Mouse (Mus musculus): ENCODE measurements around the gene Hnrnpk. TPM values are rescaled to one million over a fixed set of nuclear protein-coding genes. Genes with fewer than 3 reads are reported as not detected.
A peak's percentile ranks its signal among the peaks of the same experiment; 100 is the strongest.
"Not testable (repeated sequence)": the region's sequence is repeated elsewhere in the genome, so short reads cannot be mapped to it uniquely, and the experiment has no call there.

Hnrnpk gene
- total RNA-seq (2012; rRNA removed) = 411 and 510 TPM in 2 replicates
- 1,174 and 1,271 TPM in 2 replicates for total RNA-seq (2014; rRNA removed)
- 1,522 and 1,549 TPM in 2 replicates for polyA plus RNA-seq (2012; ENCODE audit: insufficient read length, low read depth)

GRCm38 (mm10) chr13:58403243-58403642, at the start of gene Hnrnpk:
Gene Hnrnpk, minus strand, starts transcription at chr13:58403343.
- H3K9me3 ChIP-seq (replicated peaks; ENCODE audit: low read length); in situ Hi-C loops (cut with MboI; ENCODE audit: low pct_ligation_motif_present, low pct_unique_long_range_greater_than_20kb, low sequenced_read_pairs); H3K27me3 ChIP-seq (replicated peaks); DNase-seq (ENCODE audit: extremely low read depth); dilution Hi-C loops (cut with MboI; ENCODE audit: extremely low pct_ligation_motif_present, extremely low pct_unique_long_range_greater_than_20kb, low sequenced_read_pairs): not testable (repeated sequence)
- peak within 1 kb of the TSS; percentile 44 for H3K4me2 ChIP-seq (ENCODE audit: insufficient read depth, low read depth, poor library complexity, severe bottlenecking)
- peak within 1 kb of the TSS; percentile 91 for H3K9ac ChIP-seq (ENCODE audit: insufficient read depth, low read depth)
- peak within 1 kb of the TSS; percentile 88 for H3K27ac ChIP-seq (ENCODE audit: insufficient read depth, low read depth)
- peaks cover 35% of the 10 kb centered on the region for H3K79me2 ChIP-seq (replicated peaks; ENCODE audit: control insufficient read depth, extremely low read depth, insufficient read depth, poor library complexity, severe bottlenecking)
- H3K4me3 ChIP-seq (replicated peaks in 1 of 3; ENCODE audit: low read depth in 2 of 3, low read length in 2 of 3, poor library complexity in 1 of 3) = peak within 1 kb of the TSS; percentile 87 to 96 (median 89)
- peaks cover 0 to 15% of the 10 kb centered on the region in 2 experiments; a peak in 2 of 4 replicates for H3K4me1 ChIP-seq (ENCODE audit: control insufficient read depth in 1 of 2, insufficient read depth in 2 of 2)
- peaks cover 6 to 24% of the 10 kb centered on the region in 2 experiments for H3K36me3 ChIP-seq (replicated peaks in 1 of 2; ENCODE audit: control insufficient read depth in 1 of 2, insufficient read depth in 1 of 2, low read length in 1 of 2)

- H3K9ac ChIP-seq (ENCODE audit: insufficient read depth, low read depth) = no peak overlapping the region
- H3K27me3 ChIP-seq (replicated peaks) = peaks cover 85% of the 10 kb centered on the region
- in situ Hi-C loops (cut with MboI; ENCODE audit: low pct_ligation_motif_present, low pct_unique_long_range_greater_than_20kb, low sequenced_read_pairs) (no loop called here), dilution Hi-C loops (cut with MboI; ENCODE audit: extremely low pct_ligation_motif_present, extremely low pct_unique_long_range_greater_than_20kb, low sequenced_read_pairs) (no loop called here)
- TF ChIP-seq CTCF (conservative IDR thresholded peaks at IDR 0.05 in 1 of 2, IDR thresholded peaks at IDR 0.05 in 1 of 2; ENCODE audit: low read depth in 2 of 2, low read length in 2 of 2) (no peak), ZC3H11A (IDR thresholded peaks at IDR 0.05; ENCODE audit: low read depth, low read length) (no peak), NRF1 (IDR thresholded peaks at IDR 0.05; ENCODE audit: low read depth, low read length) (no peak), SIN3A (IDR thresholded peaks at IDR 0.05; ENCODE audit: low read length) (no peak), TBP (conservative IDR thresholded peaks at IDR 0.05; ENCODE audit: low read depth, low read length) (no peak), POLR2AphosphoS2 (IDR thresholded peaks at IDR 0.05; ENCODE audit: low read depth, low read length) (no peak), ELF1 (IDR thresholded peaks at IDR 0.05; ENCODE audit: low read depth, low read length) (no peak)
- peaks cover 3 to 7% of the 10 kb centered on the region in 2 experiments; a peak in 3 of 4 replicates for H3K4me1 ChIP-seq (ENCODE audit: control insufficient read depth in 1 of 2, insufficient read depth in 2 of 2)
- no peak overlapping the region for H3K4me3 ChIP-seq (replicated peaks in 1 of 3; ENCODE audit: low read depth in 2 of 3, low read length in 2 of 3, poor library complexity in 1 of 3)
- H3K4me2 ChIP-seq (ENCODE audit: insufficient read depth, low read depth, poor library complexity, severe bottlenecking) = no peak overlapping the region; the same call in 1 of the 2 replicates
- H3K27ac ChIP-seq (ENCODE audit: insufficient read depth, low read depth) = no peak overlapping the region
- H3K36me3 ChIP-seq (replicated peaks in 1 of 2; ENCODE audit: control insufficient read depth in 1 of 2, insufficient read depth in 1 of 2, low read length in 1 of 2) = no peaks in the 10 kb centered on the region
- no peak for DNase-seq (ENCODE audit: extremely low read depth)
- H3K9me3 ChIP-seq (replicated peaks; ENCODE audit: low read length) = peaks cover 7% of the 10 kb centered on the region
- no peaks in the 10 kb centered on the region for H3K79me2 ChIP-seq (replicated peaks; ENCODE audit: control insufficient read depth, extremely low read depth, insufficient read depth, poor library complexity, severe bottlenecking)
These were observed 49.1 kb upstream of the Hnrnpk start for GRCm38 (mm10) chr13:58452246-58452645.

GRCm38 (mm10) chr13:58450459-58451182, 47.5 kb upstream of the Hnrnpk start:
- in situ Hi-C loops (cut with MboI; ENCODE audit: low pct_ligation_motif_present, low pct_unique_long_range_greater_than_20kb, low sequenced_read_pairs) (no loop called here), dilution Hi-C loops (cut with MboI; ENCODE audit: extremely low pct_ligation_motif_present, extremely low pct_unique_long_range_greater_than_20kb, low sequenced_read_pairs) (no loop called here)
- no peaks in the 10 kb centered on the region for H3K79me2 ChIP-seq (replicated peaks; ENCODE audit: control insufficient read depth, extremely low read depth, insufficient read depth, poor library complexity, severe bottlenecking)
- H3K4me3 ChIP-seq (replicated peaks in 1 of 3; ENCODE audit: low read depth in 2 of 3, low read length in 2 of 3, poor library complexity in 1 of 3) = no peak overlapping the region
- peaks cover 85% of the 10 kb centered on the region for H3K27me3 ChIP-seq (replicated peaks)
- H3K4me2 ChIP-seq (ENCODE audit: insufficient read depth, low read depth, poor library complexity, severe bottlenecking) = no peak overlapping the region
- peaks cover 3 to 7% of the 10 kb centered on the region in 2 experiments; a peak in 3 of 4 replicates for H3K4me1 ChIP-seq (ENCODE audit: control insufficient read depth in 1 of 2, insufficient read depth in 2 of 2)
- peaks cover under 1% of the 10 kb centered on the region for H3K9me3 ChIP-seq (replicated peaks; ENCODE audit: low read length)
- H3K36me3 ChIP-seq (replicated peaks in 1 of 2; ENCODE audit: control insufficient read depth in 1 of 2, insufficient read depth in 1 of 2, low read length in 1 of 2) = no peaks in the 10 kb centered on the region
- no peak for TF ChIP-seq MEF2A (IDR thresholded peaks at IDR 0.05; ENCODE audit: borderline replicate concordance, low read depth, low read length)
- TF ChIP-seq PAX5 (IDR thresholded peaks at IDR 0.05; ENCODE audit: low read length) = no peak
- TF ChIP-seq CHD1 (IDR thresholded peaks at IDR 0.05; ENCODE audit: low read depth, low read length) = no peak
- TF ChIP-seq BHLHE40 (IDR thresholded peaks at IDR 0.05; ENCODE audit: low read depth, low read length) = no peak
- TF ChIP-seq RAD21 (IDR thresholded peaks at IDR 0.05; ENCODE audit: low read depth, low read length) = no peak
- TF ChIP-seq TCF12 (IDR thresholded peaks at IDR 0.05; ENCODE audit: low read depth, low read length) = no peak
- no peak for TF ChIP-seq TBP (conservative IDR thresholded peaks at IDR 0.05; ENCODE audit: low read depth, low read length)
- no peak for TF ChIP-seq RCOR1 (conservative IDR thresholded peaks at IDR 0.05; ENCODE audit: low read depth, low read length)
- TF ChIP-seq CHD2 (IDR thresholded peaks at IDR 0.05; ENCODE audit: low read length) = no peak
- TF ChIP-seq SIN3A (IDR thresholded peaks at IDR 0.05; ENCODE audit: low read length) = no peak
- no peak for TF ChIP-seq MAZ (IDR thresholded peaks at IDR 0.05; ENCODE audit: low read depth, low read length)
- TF ChIP-seq MXI1 (IDR thresholded peaks at IDR 0.05; ENCODE audit: low read depth, low read length) = no peak
- TF ChIP-seq MYC (IDR thresholded peaks at IDR 0.05; ENCODE audit: low read depth, low read length) = no peak
- no peak for TF ChIP-seq USF1 (IDR thresholded peaks at IDR 0.05; ENCODE audit: low read depth, low read length)
- no peak for TF ChIP-seq SMC3 (IDR thresholded peaks at IDR 0.05; ENCODE audit: low read depth, low read length)
- no peak for TF ChIP-seq ZC3H11A (IDR thresholded peaks at IDR 0.05; ENCODE audit: low read depth, low read length)
- TF ChIP-seq NELFE (IDR thresholded peaks at IDR 0.05; ENCODE audit: low read depth, low read length) = no peak
- no peak for TF ChIP-seq MAFK (IDR thresholded peaks at IDR 0.05; ENCODE audit: insufficient replicate concordance, low read length)
- no peak for TF ChIP-seq HCFC1 (IDR thresholded peaks at IDR 0.05; ENCODE audit: low read depth, low read length)
- no peak for TF ChIP-seq USF2 (conservative IDR thresholded peaks at IDR 0.05; ENCODE audit: low read depth, low read length)
- H3K9ac ChIP-seq (ENCODE audit: insufficient read depth, low read depth) = no peak overlapping the region
- DNase-seq (ENCODE audit: extremely low read depth) = no peak
- no peak overlapping the region for H3K27ac ChIP-seq (ENCODE audit: insufficient read depth, low read depth)

Measured in CH12.LX (cell line).